Mouse (Mus musculus) liver, postnatal 0 days (tissue): ENCODE measurements around the gene Gm45713. TPM values are rescaled to one million over a fixed set of nuclear protein-coding genes. Genes with fewer than 3 reads are reported as not detected.

Experiments used
- ATAC-seq: fragments of 200-750 bp; cut with Nextera tagmentation; 2 replicates; pipeline ENCODE4 v1.8.0; 2017; ENCODE audit warnings: mild to moderate bottlenecking, moderate library complexity
- DNase-seq: peaks from one replicate; pipeline ENCODE4 v3.0.0-alpha.2; 2016
- H3K27ac ChIP-seq: fragments of 300-500 bp; sonication (generic); 2 replicates; pipeline ENCODE4 v1.5.1; 2014; ENCODE audit warnings: antibody characterized with exemption, moderate library complexity, mild to moderate bottlenecking, low read depth
- H3K27me3 ChIP-seq: fragments of 300-500 bp; sonication (generic); 2 replicates; pipeline ENCODE4 v1.6.1; 2014; ENCODE audit warnings: low read length, control low read depth, mixed read lengths; ENCODE audit not compliant: insufficient read depth
- H3K36me3 ChIP-seq: fragments of 300-500 bp; sonication (generic); replicated peaks from 2 replicates; pipeline ENCODE4 v1.6.1; 2014; ENCODE audit warnings: mild to moderate bottlenecking, control low read depth, low read length, moderate library complexity, mixed read lengths; ENCODE audit not compliant: insufficient read depth
- H3K4me1 ChIP-seq: fragments of 300-500 bp; sonication (generic); 2 replicates; pipeline ENCODE4 v1.6.1; 2014; ENCODE audit warnings: antibody characterized with exemption, mild to moderate bottlenecking, control low read depth; ENCODE audit not compliant: insufficient read depth
- H3K4me2 ChIP-seq: fragments of 300-500 bp; sonication (generic); 2 replicates; pipeline ENCODE4 v1.6.1; 2014; ENCODE audit warnings: low read depth, mild to moderate bottlenecking, low read length, moderate library complexity, mixed read lengths
- H3K4me3 ChIP-seq: fragments of 300-500 bp; sonication (generic); 2 replicates; pipeline ENCODE4 v1.5.1; 2014; ENCODE audit warnings: low read depth, low read length
- H3K9ac ChIP-seq: fragments of 300-500 bp; sonication (generic); replicated peaks from 2 replicates; pipeline ENCODE4 v1.6.1; 2014; ENCODE audit warnings: mild to moderate bottlenecking, moderate library complexity
- H3K9me3 ChIP-seq: fragments of 300-500 bp; sonication (generic); 2 replicates; pipeline ENCODE4 v1.6.1; 2016; ENCODE audit warnings: mild to moderate bottlenecking, control low read depth, low read length, mixed read lengths
- CTCF ChIP-seq: sonication (generic); IDR thresholded peaks from 2 replicates; pipeline ENCODE4 v1.5.1; 2016; ENCODE audit warnings: antibody characterized with exemption, low read depth
- EP300 ChIP-seq: IDR thresholded peaks from 2 replicates; pipeline ENCODE4 v1.6.1; 2016; ENCODE audit warnings: antibody characterized with exemption, low read depth, mild to moderate bottlenecking
- WGBS: fragments of 180-500 bp; shearing (Covaris S2); extraction: QIAGEN DNeasy Blood & Tissue Kit; methylation state at CpG from one replicate; pipeline ENCODE4 v1.1.7; 2014; ENCODE audit not compliant: insufficient replicate concordance; 5-methylcytosine and 5-hydroxymethylcytosine counted together
- polyA plus RNA-seq: library from polyadenylated mRNA; unstranded; fragments of >200 nt; fragmentation: Nextera tagmentation; extraction: Ambion mirVana; gene quantifications from 2 replicates; pipeline ENCODE4 v1.2.1, GENCODE M21; 2015

Gm45713 gene
- polyA plus RNA-seq, 1 experiment from 2014 or later: 0.70 TPM

GRCm38 (mm10) chr7:45134544-45135026, 1.4 kb downstream of the Gm45713 start:
- no peak overlapping the region for H3K27ac ChIP-seq
- peak; percentile 15; the same call in 1 of the 2 replicates for ATAC-seq
- H3K4me3 ChIP-seq: no peak overlapping the region
- no peaks in the 10 kb centered on the region for H3K27me3 ChIP-seq
- H3K36me3 ChIP-seq: no peaks in the 10 kb centered on the region
- WGBS: 15% methylated on average over 12 of the region's 12 CpGs
- H3K4me2 ChIP-seq: peak overlapping the region; percentile 94
- H3K4me1 ChIP-seq: peaks cover 30% of the 10 kb centered on the region
- H3K9ac ChIP-seq: no peak overlapping the region
- peak; percentile 81 for DNase-seq
- no peak for TF ChIP-seq EP300
- no peak for TF ChIP-seq CTCF
- H3K9me3 ChIP-seq: no peaks in the 10 kb centered on the region

- Histone ChIP-seq H3K4me3 (no peak overlapping the region), H3K9ac (no peak overlapping the region), H3K4me2 (no peak overlapping the region), H3K9me3 (no peaks in the 10 kb centered on the region), H3K27ac (no peak overlapping the region), H3K4me1 (peaks cover 36% of the 10 kb centered on the region), H3K36me3 (no peaks in the 10 kb centered on the region), H3K27me3 (no peaks in the 10 kb centered on the region)
- no peak for DNase-seq
- no peak for ATAC-seq
- WGBS: 85% methylated on average over 8 of the region's 8 CpGs
- TF ChIP-seq EP300 (no peak), CTCF (peak; percentile 38)
These were observed 2.4 kb downstream of the Gm45713 start for GRCm38 (mm10) chr7:45133446-45134159.

- Histone ChIP-seq H3K9me3 (no peaks in the 10 kb centered on the region), H3K27me3 (no peaks in the 10 kb centered on the region), H3K9ac (no peak overlapping the region), H3K4me3 (no peak overlapping the region), H3K4me2 (no peak overlapping the region), H3K4me1 (peaks cover 33% of the 10 kb centered on the region), H3K27ac (no peak overlapping the region), H3K36me3 (peaks cover 4% of the 10 kb centered on the region)
- TF ChIP-seq EP300: no peak
- ATAC-seq (no peak), DNase-seq (no peak)
- WGBS: 81% methylated on average over 11 of the region's 11 CpGs
These were observed 4.2 kb downstream of the Gm45713 start for GRCm38 (mm10) chr7:45131850-45132249.

GRCm38 (mm10) chr7:45129776-45130512, 6.1 kb downstream of the Gm45713 start:
- 50% methylated on average over 15 of the region's 15 CpGs for WGBS
- H3K9ac ChIP-seq: peak overlapping the region; percentile 73
- H3K4me1 ChIP-seq: peaks cover 35% of the 10 kb centered on the region

GRCm38 (mm10) chr7:45129318-45129717, 6.7 kb downstream of the Gm45713 start:
- Histone ChIP-seq H3K9ac (peak overlapping the region; percentile 73), H3K4me2 (peak overlapping the region; percentile 94), H3K36me3 (peaks cover 23% of the 10 kb centered on the region), H3K4me3 (peak overlapping the region; percentile 98), H3K9me3 (no peaks in the 10 kb centered on the region), H3K4me1 (peaks cover 38% of the 10 kb centered on the region), H3K27ac (peak overlapping the region; percentile 83), H3K27me3 (no peaks in the 10 kb centered on the region)
- WGBS: 2% methylated on average over 17 of the region's 17 CpGs
- peak; percentile 1 for ATAC-seq
- no peak for DNase-seq
- TF ChIP-seq EP300 (no peak), CTCF (no peak)

More at GRCm38 (mm10) chr7:45129776-45130512, 6.1 kb downstream of the Gm45713 start:
- peak overlapping the region; percentile 94 for H3K4me2 ChIP-seq
- no peaks in the 10 kb centered on the region for H3K27me3 ChIP-seq
- H3K9me3 ChIP-seq: no peaks in the 10 kb centered on the region
- ATAC-seq: no peak
- peak overlapping the region; percentile 98 for H3K4me3 ChIP-seq
- peaks cover 23% of the 10 kb centered on the region for H3K36me3 ChIP-seq
- no peak for TF ChIP-seq CTCF
- no peak for TF ChIP-seq EP300
- DNase-seq: no peak
- peak overlapping the region; percentile 83 for H3K27ac ChIP-seq

GRCm38 (mm10) chr7:45128624-45129246, 7.3 kb downstream of the Gm45713 start, which contains the start of gene Rpl13a:
Rpl13a (minus strand) TSS chr7:45128761.
- Histone ChIP-seq H3K4me3 (peak within 1 kb of the TSS; percentile 98), H3K9ac (peak within 1 kb of the TSS; percentile 99), H3K27ac (peak within 1 kb of the TSS; percentile 92), H3K36me3 (peaks cover 23% of the 10 kb centered on the region), H3K4me2 (peak within 1 kb of the TSS; percentile 94), H3K9me3 (no peaks in the 10 kb centered on the region), H3K27me3 (no peaks in the 10 kb centered on the region), H3K4me1 (peaks cover 38% of the 10 kb centered on the region)
- TF ChIP-seq EP300 (peak; percentile 55; the same call in 1 of the 2 replicates), CTCF (peak; percentile 89)
- ATAC-seq (peak; percentile 86), DNase-seq (peak; percentile 97)
- WGBS: under 1% methylated on average over 46 of the region's 48 CpGs
